Mouse (Mus musculus) heart, postnatal 25 days (tissue): ENCODE data around the gene Cyp11a1. TPM values are rescaled to one million over a fixed set of nuclear protein-coding genes. Genes with fewer than 3 reads are reported as not detected.

Source experiments
- DNase-seq: peaks from one replicate; pipeline ENCODE4 v3.0.0; 2022; ENCODE audit warnings: low spot score
- intact Hi-C: fragments of 180-260 bp; cut with DNase I; formaldehyde crosslinking; loops from one replicate; pipeline ENCODE4 v1.15.1; 2025
- total RNA-seq, 2 experiments: library from RNA; stranded (reverse); gene quantifications; 2 replicates each; pipeline ENCODE4 v1.2.3; 2021

Cyp11a1 gene
- not detected for total RNA-seq

DNA sequence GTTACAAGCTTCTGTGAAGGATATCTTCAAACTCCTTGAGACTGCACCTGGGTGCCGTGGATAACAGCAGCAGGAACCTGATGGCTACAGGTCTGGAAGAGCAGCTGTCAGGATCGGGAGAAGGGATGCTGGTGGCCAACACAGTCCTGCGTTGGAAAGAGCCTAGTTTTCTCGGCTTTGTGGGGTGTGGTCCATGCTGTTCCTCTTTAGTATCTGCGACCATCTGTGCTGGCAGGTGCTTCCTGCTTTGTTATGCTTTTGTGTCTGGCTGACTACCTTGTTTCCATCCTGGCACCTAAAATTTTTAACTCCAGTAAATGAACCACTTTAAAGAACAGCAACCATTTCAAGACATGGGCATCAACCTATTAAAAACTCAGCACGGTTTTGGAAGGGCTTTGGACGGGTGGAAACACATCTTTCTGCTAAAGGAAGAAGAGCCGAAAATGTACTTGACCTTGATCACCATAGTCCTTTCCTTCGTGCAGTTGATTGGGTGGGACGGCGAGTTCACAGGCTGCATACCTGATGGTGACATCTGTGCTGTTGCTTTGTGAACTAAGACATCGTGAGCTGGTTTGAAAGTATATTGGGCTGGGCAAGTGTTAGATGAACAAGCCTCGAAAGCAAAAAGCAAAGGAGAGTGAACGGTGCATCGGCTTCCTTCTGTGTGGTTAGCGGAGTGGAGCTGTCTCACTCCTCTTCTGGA, at the start of gene Cyp11a1:
Cyp11a1 (plus strand) TSS at position 659 of the 709 bp plus-strand sequence.
- DNase-seq: no peak
- intact Hi-C loops: no loop called here

DNA sequence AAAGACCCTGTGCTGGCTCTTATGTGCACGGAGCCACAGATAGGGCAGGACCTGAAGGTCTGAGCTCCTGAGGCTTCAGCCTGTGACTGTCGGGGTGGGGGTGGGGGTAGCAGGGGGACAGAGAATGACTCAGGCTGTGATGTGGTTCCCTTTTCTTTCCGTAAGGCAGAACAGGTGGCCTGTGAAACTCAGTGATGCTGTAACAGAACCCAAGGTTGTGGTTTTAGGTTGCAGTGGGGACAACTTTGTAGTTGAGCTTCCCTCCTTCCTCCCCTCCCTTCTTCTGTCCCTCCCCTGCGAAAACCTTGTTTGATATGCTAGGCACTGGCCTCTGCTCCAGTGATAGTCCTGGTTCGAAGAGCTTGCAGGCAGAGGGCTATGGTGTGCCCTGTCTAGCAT, 49.4 kb upstream of the Cyp11a1 start:
- intact Hi-C loops: no loop called here
- no peak for DNase-seq

GRCm38 (mm10) chr9:57958615-57959014, 47.6 kb upstream of the Cyp11a1 start:
- DNase-seq: no peak
- intact Hi-C loops: no loop called here

GRCm38 (mm10) chr9:57959399-57959798, 46.8 kb upstream of the Cyp11a1 start:
- DNase-seq: no peak
- intact Hi-C loops: no loop called here

- intact Hi-C loops: no loop called here
- no peak for DNase-seq
These were observed 46.0 kb upstream of the Cyp11a1 start for GRCm38 (mm10) chr9:57959886-57960866.

GRCm38 (mm10) chr9:57961226-57961625, 45.0 kb upstream of the Cyp11a1 start:
- intact Hi-C loops: no loop called here
- DNase-seq: no peak

GRCm38 (mm10) chr9:57961863-57962778, 44.1 kb upstream of the Cyp11a1 start:
- intact Hi-C loops: no loop called here
- DNase-seq: no peak

DNA sequence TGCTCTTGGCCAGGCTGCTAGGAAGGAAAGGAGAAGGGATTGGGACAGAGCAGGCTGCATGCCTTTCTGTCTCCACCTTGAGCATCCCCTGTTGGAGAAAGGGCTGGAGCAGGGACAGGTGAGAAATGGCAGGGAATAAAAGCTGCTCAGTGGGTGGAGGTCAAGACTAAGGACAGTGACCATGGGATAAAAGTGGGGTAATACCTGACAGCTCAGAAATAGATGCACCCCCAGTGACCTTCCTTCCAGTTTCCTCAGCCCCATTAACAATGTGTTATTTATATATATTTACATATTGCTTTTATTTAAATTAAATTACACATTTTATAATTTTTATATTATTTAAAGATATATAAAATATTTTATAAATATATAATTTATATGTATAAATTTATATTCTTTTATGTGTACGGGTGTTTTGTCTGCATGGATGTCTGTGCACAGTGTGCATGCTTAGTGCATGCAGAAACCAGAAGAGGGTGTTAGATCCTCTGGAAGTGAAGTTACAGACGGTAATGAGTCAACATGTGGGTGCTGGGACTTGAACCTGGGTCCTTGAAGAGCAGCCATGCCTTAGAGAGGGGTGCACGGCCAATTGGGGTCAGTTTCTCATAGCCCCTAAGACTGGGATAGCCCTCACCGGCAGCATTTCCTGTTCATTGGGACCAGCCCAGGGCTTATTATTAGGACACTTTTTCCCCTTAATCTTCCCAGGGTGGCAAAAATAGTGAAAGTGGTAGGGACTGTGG, 42.8 kb upstream of the Cyp11a1 start:
- no peak for DNase-seq
- intact Hi-C loops: no loop called here

DNA sequence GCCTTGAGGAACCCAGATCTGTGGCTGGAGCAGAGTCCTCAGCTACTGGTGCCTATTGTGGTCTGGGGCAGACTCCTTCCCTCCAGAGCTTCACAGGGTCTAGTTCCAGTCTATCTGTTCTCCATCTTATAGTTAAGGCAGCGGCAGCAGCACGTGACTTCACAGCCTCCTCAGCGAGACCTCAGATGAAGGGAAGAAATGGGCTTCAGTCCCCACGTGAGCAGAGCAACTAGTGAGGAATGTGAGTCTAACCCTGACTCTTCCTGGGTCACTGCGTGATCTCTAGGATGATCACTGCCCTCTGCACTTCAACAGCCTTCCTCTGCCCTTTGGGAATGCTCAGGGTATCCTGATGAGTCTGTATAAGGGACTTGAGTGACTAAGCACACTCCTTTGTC, 42.2 kb upstream of the Cyp11a1 start:
- intact Hi-C loops: loop anchor here (2.0 kb wide), 1 partner anchor 13 kb away; no protein-coding TSS in a partner anchor
- DNase-seq: no peak

- intact Hi-C loops: loop anchor here (2.0 kb wide), 1 partner anchor 14 kb away; no protein-coding TSS in a partner anchor
- no peak for DNase-seq
These were observed 41.5 kb upstream of the Cyp11a1 start for GRCm38 (mm10) chr9:57964528-57965250.

DNA sequence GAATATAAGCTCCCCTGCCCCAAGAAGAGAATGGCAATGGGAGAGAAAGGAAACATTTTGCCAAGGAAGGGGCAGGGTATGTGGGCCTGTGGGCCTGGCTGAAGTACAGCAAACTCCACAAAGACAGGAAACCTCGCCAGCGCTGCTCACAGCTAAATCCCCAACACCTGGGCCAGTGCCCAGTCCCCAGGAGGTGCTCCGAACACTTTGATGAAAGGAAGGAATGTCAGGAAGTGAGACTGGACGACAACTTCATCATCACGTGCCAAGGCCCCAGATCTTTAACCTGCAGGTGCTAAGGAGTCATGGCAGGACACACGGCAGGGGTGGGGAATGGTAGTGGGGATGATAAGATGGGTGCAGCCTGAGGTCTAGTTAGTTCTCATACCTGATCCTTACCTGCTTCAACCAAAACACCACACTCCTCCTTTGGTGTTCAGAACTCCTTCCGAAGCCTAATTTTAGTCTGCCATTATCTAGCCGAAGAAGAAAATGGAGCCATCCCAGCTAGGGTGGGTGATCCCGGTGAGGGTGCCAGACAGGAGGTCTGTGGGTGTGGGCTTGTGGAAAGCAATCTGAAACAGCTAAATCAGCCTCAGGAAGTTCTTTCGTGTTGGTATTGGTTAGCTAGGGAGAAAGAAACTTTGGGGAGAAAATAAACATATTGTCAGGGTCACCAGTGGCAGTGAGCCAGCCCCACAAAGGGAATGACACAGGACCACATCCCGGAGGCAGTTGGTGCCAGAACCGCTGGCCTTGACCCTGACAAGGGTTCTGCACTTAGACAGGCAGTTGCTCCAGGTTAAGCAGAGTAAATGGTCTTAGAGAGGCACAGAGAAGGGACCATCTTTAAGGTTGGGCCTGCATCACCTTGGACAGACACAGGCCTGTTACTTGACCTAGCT, 40.7 kb upstream of the Cyp11a1 start:
- intact Hi-C loops: loop anchor here (2.0 kb wide), 1 partner anchor 15 kb away; no protein-coding TSS in a partner anchor
- no peak for DNase-seq

GRCm38 (mm10) chr9:57967237-57967960, 38.8 kb upstream of the Cyp11a1 start:
- peak; percentile 70 for DNase-seq
- intact Hi-C loops: no loop called here

- intact Hi-C loops: no loop called here
- DNase-seq: no peak
These were observed 37.9 kb upstream of the Cyp11a1 start for GRCm38 (mm10) chr9:57968166-57968771.

GRCm38 (mm10) chr9:57968783-57969542, 37.2 kb upstream of the Cyp11a1 start:
- DNase-seq: no peak
- intact Hi-C loops: no loop called here

DNA sequence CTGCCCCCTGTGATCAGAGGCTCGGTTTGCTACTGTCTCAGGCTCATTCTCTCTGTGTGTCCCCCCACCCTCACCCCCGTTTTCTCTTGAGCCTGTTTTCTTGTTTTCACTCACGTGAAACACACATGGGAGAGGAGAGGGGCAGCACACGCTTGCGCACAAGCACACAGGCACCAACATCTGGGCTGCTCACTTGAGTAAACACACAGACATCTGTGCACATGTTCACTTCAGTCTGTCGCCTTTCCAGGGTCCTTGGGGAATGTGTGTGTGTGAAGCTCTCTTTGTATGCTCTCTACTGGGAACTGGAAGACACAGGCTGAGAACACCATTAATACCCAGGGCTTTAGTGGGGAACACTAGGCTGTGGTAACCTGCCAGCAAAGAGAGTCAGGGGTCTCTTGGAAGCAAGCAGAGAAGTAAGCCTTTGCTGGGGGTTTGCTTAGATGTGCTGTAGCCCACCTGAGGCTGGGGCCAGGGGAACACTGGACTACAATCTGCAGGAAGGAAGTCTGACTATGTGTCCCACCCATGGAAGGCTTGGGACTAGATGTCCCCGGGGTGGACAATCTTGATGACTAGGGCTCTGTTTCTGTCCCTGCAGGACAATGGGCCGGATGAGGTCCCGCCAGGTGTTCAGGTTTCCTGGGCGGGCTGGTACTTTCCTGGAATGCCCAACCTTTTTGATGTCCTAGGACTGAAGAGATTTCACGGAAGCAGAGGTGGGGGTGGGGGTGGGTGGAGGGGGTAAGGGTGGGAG, 36.3 kb upstream of the Cyp11a1 start:
- intact Hi-C loops: loop anchor here (5.0 kb wide), 1 partner anchor 33 kb away; no protein-coding TSS in a partner anchor
- peak; percentile 71 for DNase-seq
